Mouse (Mus musculus) cerebellum, adult 2 months (tissue): Measurements from ENCODE around the gene Olfr49.

ENCODE experiments used
- CTCF ChIP-seq: fragments of 200-500 bp; IDR thresholded peaks from 2 replicates; pipeline ENCODE4 v1.5.1; 2011; ENCODE audit warnings: low read depth, mild to moderate bottlenecking, control low read depth, low read length, moderate library complexity, borderline replicate concordance; ENCODE audit not compliant: insufficient read depth
- POLR2A ChIP-seq: fragments of 200-500 bp; IDR thresholded peaks from 2 replicates; pipeline ENCODE4 v1.6.1; 2011; ENCODE audit warnings: low read length, control low read depth, borderline replicate concordance; ENCODE audit not compliant: insufficient read depth

DNA sequence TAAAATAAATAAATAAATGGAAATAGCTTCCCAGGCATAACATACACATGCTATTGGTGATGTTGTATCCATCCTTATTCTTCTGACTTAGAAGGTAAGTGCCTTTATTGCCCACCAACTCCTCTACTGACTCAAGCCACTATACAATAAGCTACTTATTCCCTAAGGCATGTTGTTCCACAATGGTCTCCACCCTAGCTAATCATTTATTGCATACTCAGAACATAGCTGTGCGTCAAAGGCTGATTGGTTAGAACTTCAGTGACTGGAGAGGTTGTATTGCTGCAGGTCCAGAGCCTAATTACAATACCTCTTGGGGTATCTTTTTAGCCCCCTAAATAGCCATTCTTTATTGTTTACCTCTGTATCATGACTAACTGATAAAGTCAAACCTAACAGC lies 46.4 kb upstream of the Olfr49 start:
- no peak for TF ChIP-seq POLR2A
- no peak for TF ChIP-seq CTCF
